Mouse (Mus musculus) NIH3T3 (cell line): ENCODE measurements around the gene Ctnnal1.
A peak's percentile ranks its signal among the peaks of the same experiment; 100 is the strongest.

ENCODE experiments used
- DNase-seq: peaks from one replicate; pipeline ENCODE4 v3.0.0-alpha.2; 2012; ENCODE audit warnings: low read depth

Gene Ctnnal1

GRCm38 (mm10) chr4:56861551-56861950, 3.4 kb downstream of the Ctnnal1 start:
- DNase-seq: no peak

GRCm38 (mm10) chr4:56858733-56859132, 6.3 kb downstream of the Ctnnal1 start:
- DNase-seq: no peak

- no peak for DNase-seq
Measured at GRCm38 (mm10) chr4:56856371-56856949, 8.5 kb downstream of the Ctnnal1 start.

GRCm38 (mm10) chr4:56855935-56856334, 9.1 kb downstream of the Ctnnal1 start:
- DNase-seq: no peak

GRCm38 (mm10) chr4:56850724-56851123, 14.3 kb downstream of the Ctnnal1 start:
- peak; percentile 43 for DNase-seq

GRCm38 (mm10) chr4:56848044-56848443, 16.9 kb downstream of the Ctnnal1 start:
- no peak for DNase-seq

- DNase-seq: no peak
Measured at GRCm38 (mm10) chr4:56847400-56847799, 17.6 kb downstream of the Ctnnal1 start.

- DNase-seq: peak; percentile 37
Measured at GRCm38 (mm10) chr4:56845896-56846533, 19.0 kb downstream of the Ctnnal1 start.

GRCm38 (mm10) chr4:56844911-56845310, 20.1 kb downstream of the Ctnnal1 start:
- no peak for DNase-seq

- no peak for DNase-seq
Measured at GRCm38 (mm10) chr4:56843963-56844362, 21.0 kb downstream of the Ctnnal1 start.

GRCm38 (mm10) chr4:56842501-56842900, 22.5 kb downstream of the Ctnnal1 start:
- no peak for DNase-seq

GRCm38 (mm10) chr4:56840297-56840696, 24.7 kb downstream of the Ctnnal1 start:
- DNase-seq: peak; percentile 66

GRCm38 (mm10) chr4:56837661-56838060, 27.3 kb downstream of the Ctnnal1 start:
- DNase-seq: peak; percentile 62

- DNase-seq: no peak
Measured at GRCm38 (mm10) chr4:56831998-56832397, 33.0 kb downstream of the Ctnnal1 start.

GRCm38 (mm10) chr4:56831013-56831609, 33.9 kb downstream of the Ctnnal1 start:
- no peak for DNase-seq

- DNase-seq: peak; percentile 85
Measured at GRCm38 (mm10) chr4:56829511-56829921, 35.5 kb downstream of the Ctnnal1 start.

- peak; percentile 20 for DNase-seq
Measured at GRCm38 (mm10) chr4:56828932-56829331, 36.1 kb downstream of the Ctnnal1 start.

GRCm38 (mm10) chr4:56824231-56824630, 40.8 kb downstream of the Ctnnal1 start:
- DNase-seq: peak; percentile 42

- DNase-seq: peak; percentile 77
Measured at GRCm38 (mm10) chr4:56820017-56820550, 44.9 kb downstream of the Ctnnal1 start.

GRCm38 (mm10) chr4:56815131-56815530, 49.9 kb downstream of the Ctnnal1 start:
- no peak for DNase-seq

GRCm38 (mm10) chr4:56812096-56812495, 52.9 kb downstream of the Ctnnal1 start:
- DNase-seq: no peak

- DNase-seq: no peak
Measured at GRCm38 (mm10) chr4:56811642-56812041, 53.3 kb downstream of the Ctnnal1 start.

- DNase-seq: no peak
Measured at GRCm38 (mm10) chr4:56809050-56809449, 55.9 kb downstream of the Ctnnal1 start.
